Mouse (Mus musculus) intestine, embryonic 16.5 days (tissue): ENCODE data around the gene Ubox5. TPM values are rescaled to one million over a fixed set of nuclear protein-coding genes. Genes with fewer than 3 reads are reported as not detected.

ENCODE experiments used
- ATAC-seq: fragments of 200-750 bp; cut with Nextera tagmentation; 2 replicates; pipeline ENCODE4 v1.8.0; 2017; ENCODE audit warnings: moderate TSS enrichment, moderate library complexity
- H3K27ac ChIP-seq: fragments of 300-500 bp; sonication (generic); 2 replicates; pipeline ENCODE4 v1.5.1; 2014; ENCODE audit warnings: mild to moderate bottlenecking, low read length
- H3K27me3 ChIP-seq: fragments of 300-500 bp; sonication (generic); replicated peaks from 2 replicates; pipeline ENCODE4 v1.6.1; 2014; ENCODE audit warnings: low read length, control low read depth, mixed read lengths; ENCODE audit not compliant: control insufficient read depth, insufficient read depth
- H3K36me3 ChIP-seq: fragments of 300-500 bp; sonication (generic); 2 replicates; pipeline ENCODE4 v1.6.1; 2014; ENCODE audit warnings: low read length, control low read depth; ENCODE audit not compliant: control insufficient read depth, insufficient read depth
- H3K4me1 ChIP-seq: fragments of 300-500 bp; sonication (generic); 2 replicates; pipeline ENCODE4 v1.6.1; 2014; ENCODE audit warnings: low read length, control low read depth, mixed read lengths; ENCODE audit not compliant: control insufficient read depth, insufficient read depth
- H3K4me2 ChIP-seq: fragments of 300-500 bp; sonication (generic); 2 replicates; pipeline ENCODE4 v1.6.1; 2014; ENCODE audit warnings: low read depth, low read length, control low read depth
- H3K4me3 ChIP-seq: fragments of 300-500 bp; sonication (generic); 2 replicates; pipeline ENCODE4 v1.5.1; 2014; ENCODE audit warnings: mild to moderate bottlenecking, low read length
- H3K9ac ChIP-seq: fragments of 300-500 bp; sonication (generic); 2 replicates; pipeline ENCODE4 v1.6.1; 2014; ENCODE audit warnings: low read depth, low read length
- H3K9me3 ChIP-seq: fragments of 300-500 bp; sonication (generic); 2 replicates; pipeline ENCODE4 v1.6.1; 2016; ENCODE audit warnings: low read length, control low read depth; ENCODE audit not compliant: control insufficient read depth
- WGBS: fragments of 180-500 bp; shearing (Covaris S2); extraction: QIAGEN DNeasy Blood & Tissue Kit; methylation state at CpG from one replicate; pipeline ENCODE4 v1.1.7; 2014; 5-methylcytosine and 5-hydroxymethylcytosine counted together
- polyA plus RNA-seq: library from polyadenylated mRNA; unstranded; fragments of >200 nt; fragmentation: Nextera tagmentation; extraction: Ambion mirVana; gene quantifications from 2 replicates; pipeline ENCODE4 v1.2.1, GENCODE M21; 2015

Ubox5 gene
- polyA plus RNA-seq, 1 experiment from 2014 or later = 12.0 TPM

DNA sequence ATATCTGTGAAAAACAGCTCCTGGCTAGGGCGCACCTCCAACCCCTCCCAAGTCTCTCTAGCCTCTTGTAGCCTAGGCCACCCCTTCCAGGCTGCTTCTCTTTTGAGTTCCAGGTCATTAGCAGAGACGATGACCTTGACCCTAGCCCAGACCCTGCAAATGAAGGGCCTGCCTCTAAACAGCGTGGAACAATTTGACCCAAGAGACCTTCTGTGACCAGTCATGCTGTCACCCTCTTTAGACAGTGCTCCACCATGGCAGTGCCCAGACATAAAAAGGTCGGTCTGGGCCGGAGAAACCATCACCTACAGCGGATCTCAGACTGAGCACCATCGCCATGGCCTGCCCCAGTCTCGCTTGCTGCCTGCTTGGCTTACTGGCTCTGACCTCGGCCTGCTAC, 54.0 kb downstream of the Ubox5 start, which contains the start of gene Oxt:
TSS of gene Oxt (plus strand) at position 301 of the 400 bp plus-strand sequence.
- peak within 1 kb of the TSS; percentile 27 for H3K4me3 ChIP-seq
- no peaks in the 10 kb centered on the region for H3K36me3 ChIP-seq
- H3K27ac ChIP-seq = no peak within 1 kb of the TSS
- H3K27me3 ChIP-seq = peaks cover 52% of the 10 kb centered on the region
- no peaks in the 10 kb centered on the region for H3K9me3 ChIP-seq
- peak within 1 kb of the TSS; percentile 44 for H3K4me2 ChIP-seq
- 49% methylated on average over 9 of the region's 9 CpGs for WGBS
- peaks cover 20% of the 10 kb centered on the region; the same call in 1 of the 2 replicates for H3K4me1 ChIP-seq
- peak within 1 kb of the TSS; percentile 17 for H3K9ac ChIP-seq
- ATAC-seq = no peak

DNA sequence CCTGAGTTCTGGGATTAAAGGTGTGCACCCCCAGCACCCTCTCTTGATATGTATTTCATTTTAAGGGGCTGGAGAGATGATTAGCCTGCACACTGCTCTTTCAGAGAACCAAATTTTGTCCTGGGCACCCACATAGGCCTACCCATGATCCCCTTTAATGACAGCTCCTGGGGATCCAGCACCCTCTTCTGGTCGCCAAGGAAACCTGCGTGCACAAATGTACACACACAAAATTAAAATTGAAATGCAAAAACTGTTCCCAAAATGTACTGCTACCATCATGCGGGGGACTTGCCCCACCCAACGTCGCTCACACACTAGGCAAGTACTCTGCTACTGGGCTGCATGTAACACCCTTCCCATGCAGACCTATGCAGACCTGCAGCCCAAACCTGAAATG, 54.9 kb downstream of the Ubox5 start:
- no peak overlapping the region for H3K27ac ChIP-seq
- no peak overlapping the region for H3K4me2 ChIP-seq
- peaks cover 11% of the 10 kb centered on the region; the same call in 1 of the 2 replicates for H3K4me1 ChIP-seq
- H3K4me3 ChIP-seq = no peak overlapping the region
- ATAC-seq = no peak
- H3K9ac ChIP-seq = no peak overlapping the region
- peaks cover 43% of the 10 kb centered on the region for H3K27me3 ChIP-seq
- 83% methylated on average over 5 of the region's 5 CpGs for WGBS
- H3K36me3 ChIP-seq = no peaks in the 10 kb centered on the region
- no peaks in the 10 kb centered on the region for H3K9me3 ChIP-seq

DNA sequence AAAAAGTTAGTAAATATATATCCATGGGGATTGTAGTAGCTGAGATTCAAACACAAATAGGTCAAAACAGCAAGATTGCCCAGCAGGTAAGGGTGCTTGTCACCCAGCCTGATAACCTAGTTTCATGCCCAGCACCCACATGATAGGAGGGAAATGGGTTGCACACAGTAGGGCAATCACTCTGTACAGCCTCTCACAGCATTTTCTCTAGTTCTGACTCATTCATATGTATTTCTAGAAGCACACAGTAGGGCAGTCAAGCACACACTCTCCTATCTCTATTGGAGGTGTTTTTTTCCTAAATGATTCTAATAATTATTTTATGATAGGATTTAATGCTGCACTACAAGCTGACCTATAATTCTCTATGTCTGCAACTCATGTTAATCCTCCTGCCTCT, 59.9 kb downstream of the Ubox5 start:
- Histone ChIP-seq H3K4me2 (no peak overlapping the region), H3K9ac (no peak overlapping the region), H3K4me1 (peaks cover under 1% of the 10 kb centered on the region; the same call in 1 of the 2 replicates), H3K36me3 (0 out of 2 replicates have a peak, but pooled peaks cover 3% of the 10 kb centered on the region), H3K9me3 (no peaks in the 10 kb centered on the region), H3K27ac (no peak overlapping the region), H3K4me3 (no peak overlapping the region), H3K27me3 (peaks cover 1% of the 10 kb centered on the region; the same call in 1 of the 2 replicates)
- no peak for ATAC-seq

DNA sequence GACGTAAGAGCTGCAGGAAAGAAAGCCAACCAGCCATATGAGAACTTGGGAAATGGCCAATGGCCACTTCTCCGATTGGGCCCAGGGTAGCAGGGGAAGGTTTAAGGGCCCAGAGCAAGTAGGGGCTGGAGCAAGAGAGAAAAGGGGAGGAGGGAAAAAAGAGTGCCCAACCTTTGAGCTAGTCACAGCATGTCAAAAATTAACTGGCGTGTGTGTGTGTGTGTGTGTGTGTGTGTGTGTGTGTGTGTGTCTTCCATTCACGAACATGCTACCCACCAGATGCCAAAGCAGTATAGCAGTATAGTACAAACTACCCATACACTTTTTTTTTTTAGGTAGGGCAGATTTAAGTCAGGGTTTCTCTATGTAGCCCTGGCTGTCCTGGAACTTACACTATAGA, 60.9 kb downstream of the Ubox5 start:
- no peak overlapping the region for H3K4me2 ChIP-seq
- no peak for ATAC-seq
- 76% methylated on average over 4 of the region's 4 CpGs for WGBS

DNA sequence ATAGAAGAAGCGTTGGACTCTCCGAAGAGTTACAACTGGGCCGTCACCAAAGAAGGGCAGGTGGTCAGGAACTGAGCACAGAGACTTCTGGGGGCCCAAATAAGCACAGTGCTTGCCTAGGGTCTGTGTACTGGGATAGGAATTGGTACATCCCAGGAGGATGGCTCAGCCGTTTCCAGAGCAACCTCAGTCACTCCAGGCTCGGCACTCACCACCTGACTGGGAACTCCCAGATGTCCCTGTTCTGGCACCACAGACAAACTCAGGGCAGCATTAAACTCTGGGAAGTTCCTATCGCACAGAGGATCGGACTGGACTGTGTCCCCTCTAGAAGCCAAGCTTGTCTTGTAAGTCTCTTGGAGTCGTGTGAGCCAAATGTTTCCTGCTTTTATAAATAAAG, 64.9 kb downstream of the Ubox5 start:
- no peak for ATAC-seq
- Histone ChIP-seq H3K27ac (no peak overlapping the region), H3K36me3 (0 out of 2 replicates have a peak, but pooled peaks cover 3% of the 10 kb centered on the region), H3K27me3 (no peaks in the 10 kb centered on the region), H3K9me3 (no peaks in the 10 kb centered on the region), H3K4me2 (peak overlapping the region; percentile 89), H3K9ac (peak overlapping the region; percentile 91), H3K4me1 (peaks cover 14% of the 10 kb centered on the region), H3K4me3 (peak overlapping the region; percentile 86)
- WGBS = 80% methylated on average over 8 of the region's 8 CpGs

More for the DNA sequence above, 60.9 kb downstream of the Ubox5 start:
- Histone ChIP-seq H3K4me1 (peaks cover 8% of the 10 kb centered on the region), H3K9me3 (no peaks in the 10 kb centered on the region), H3K9ac (no peak overlapping the region), H3K36me3 (0 out of 2 replicates have a peak, but pooled peaks cover 3% of the 10 kb centered on the region), H3K27ac (no peak overlapping the region), H3K27me3 (no peaks in the 10 kb centered on the region; the same call in 1 of the 2 replicates), H3K4me3 (no peak overlapping the region)

GRCm38 (mm10) chr2:130564063-130564462, 65.8 kb downstream of the Ubox5 start:
- H3K4me2 ChIP-seq = peak overlapping the region; percentile 89
- no peaks in the 10 kb centered on the region for H3K9me3 ChIP-seq
- H3K27ac ChIP-seq = 0 out of 2 replicates have a peak overlapping the region, but pooled peaks have one; percentile 35
- H3K36me3 ChIP-seq = 0 out of 2 replicates have a peak, but pooled peaks cover 3% of the 10 kb centered on the region
- H3K4me1 ChIP-seq = peaks cover 14% of the 10 kb centered on the region
- H3K9ac ChIP-seq = peak overlapping the region; percentile 91
- ATAC-seq = peak; percentile 5
- H3K4me3 ChIP-seq = peak overlapping the region; percentile 86
- WGBS = 0% methylated on average over 21 of the region's 23 CpGs
- H3K27me3 ChIP-seq = no peaks in the 10 kb centered on the region

DNA sequence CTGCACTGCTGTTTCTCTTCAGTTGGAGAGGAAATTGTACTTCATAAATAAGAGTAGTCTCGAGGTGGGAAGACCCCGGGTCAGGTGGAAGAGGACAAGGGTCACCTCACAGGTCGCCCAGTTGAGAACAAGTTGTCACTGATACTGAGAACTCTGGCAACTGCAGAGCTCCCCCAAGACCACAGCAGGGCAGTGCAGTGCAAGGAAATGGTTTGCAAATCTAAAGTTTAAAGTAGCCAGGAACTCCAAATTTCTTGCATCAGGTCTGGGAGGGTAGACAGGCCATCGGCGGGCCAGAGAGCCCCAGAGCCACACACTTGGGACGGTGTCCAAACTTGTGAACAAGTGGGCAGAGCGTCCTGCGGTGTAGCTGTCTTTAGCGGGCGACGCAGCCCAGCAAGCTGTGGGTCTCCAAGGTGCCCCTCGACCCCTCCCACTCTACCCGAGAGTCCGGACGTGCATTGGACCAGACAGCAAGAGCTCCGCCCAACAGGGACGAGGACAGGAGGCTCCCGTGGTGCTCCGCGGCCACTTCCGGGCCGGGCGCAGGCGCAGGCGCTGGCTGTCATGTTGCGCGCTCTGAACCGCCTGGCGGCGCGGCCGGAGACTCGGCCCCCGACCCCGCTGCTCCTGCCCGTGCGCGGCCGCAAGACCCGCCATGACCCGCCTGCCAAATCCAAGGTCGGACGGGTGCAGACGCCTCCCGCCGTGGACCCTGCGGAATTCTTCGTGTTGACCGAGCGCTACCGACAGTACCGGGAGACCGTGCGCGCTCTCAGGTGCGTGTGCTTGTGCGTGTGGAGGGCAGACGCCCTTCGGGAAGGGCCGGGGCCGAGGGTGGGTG, 66.4 kb downstream of the Ubox5 start, which contains the start of gene Mrps26:
TSS of gene Mrps26 (plus strand) at position 531 of the 844 bp plus-strand sequence.
- Histone ChIP-seq H3K36me3 (0 out of 2 replicates have a peak, but pooled peaks cover 3% of the 10 kb centered on the region), H3K4me2 (peak within 1 kb of the TSS; percentile 89), H3K4me1 (peaks cover 14% of the 10 kb centered on the region), H3K4me3 (peak within 1 kb of the TSS; percentile 86), H3K9me3 (no peaks in the 10 kb centered on the region), H3K27ac (peak within 1 kb of the TSS; percentile 57), H3K27me3 (no peaks in the 10 kb centered on the region), H3K9ac (peak within 1 kb of the TSS; percentile 91)
- peak; percentile 99 for ATAC-seq
- WGBS = under 1% methylated on average over 61 of the region's 61 CpGs

GRCm38 (mm10) chr2:130558015-130558414, 71.8 kb downstream of the Ubox5 start:
- Histone ChIP-seq H3K4me1 (peaks cover 5% of the 10 kb centered on the region; the same call in 1 of the 2 replicates), H3K27ac (no peak overlapping the region), H3K4me3 (no peak overlapping the region), H3K36me3 (peaks cover 20% of the 10 kb centered on the region; the same call in 1 of the 2 replicates), H3K4me2 (no peak overlapping the region), H3K27me3 (no peaks in the 10 kb centered on the region), H3K9me3 (no peaks in the 10 kb centered on the region), H3K9ac (no peak overlapping the region)
- WGBS = 81% methylated on average over 2 of the region's 2 CpGs
- no peak for ATAC-seq

DNA sequence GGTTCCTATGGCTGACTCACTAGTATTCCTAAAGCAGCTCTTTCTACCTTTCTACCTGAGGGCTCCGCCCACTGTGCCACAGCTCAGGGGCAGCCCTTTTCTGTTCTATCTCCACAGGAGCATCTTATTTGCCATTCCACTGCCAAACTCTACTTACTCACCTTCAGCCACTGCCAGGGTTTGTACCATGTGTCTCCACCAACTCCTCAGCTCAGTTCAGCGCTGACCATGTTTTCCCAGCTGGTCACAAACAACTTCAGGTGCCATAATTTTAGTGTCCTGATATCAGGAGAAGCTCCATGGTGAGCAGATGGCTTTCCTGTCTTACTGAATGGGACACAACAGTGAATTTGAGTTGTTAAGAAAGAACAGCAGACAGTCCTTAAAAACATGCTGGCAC, 72.4 kb downstream of the Ubox5 start:
- H3K4me1 ChIP-seq = no peaks in the 10 kb centered on the region
- no peaks in the 10 kb centered on the region for H3K9me3 ChIP-seq
- H3K36me3 ChIP-seq = peaks cover 22% of the 10 kb centered on the region; the same call in 1 of the 2 replicates
- 92% methylated on average over 2 of the region's 2 CpGs for WGBS
- H3K27me3 ChIP-seq = no peaks in the 10 kb centered on the region
- H3K27ac ChIP-seq = no peak overlapping the region
- H3K9ac ChIP-seq = no peak overlapping the region
- ATAC-seq = no peak
- H3K4me2 ChIP-seq = no peak overlapping the region
- no peak overlapping the region for H3K4me3 ChIP-seq
